Mouse (Mus musculus) CH12.LX (cell line): ENCODE measurements around the gene Zkscan5. TPM values are rescaled to one million over a fixed set of nuclear protein-coding genes. Genes with fewer than 3 reads are reported as not detected.

Experiments
- DNase-seq: peaks from one replicate; pipeline ENCODE4 v3.0.0-alpha.2; 2013; ENCODE audit errors: extremely low read depth
- H3K27ac ChIP-seq: 2 replicates; pipeline ENCODE4 v1.5.1; 2012; ENCODE audit warnings: low read depth, mild to moderate bottlenecking, control low read depth, moderate library complexity; ENCODE audit not compliant: insufficient read depth
- H3K27me3 ChIP-seq: replicated peaks from 2 replicates; pipeline ENCODE3; 2012; ENCODE audit warnings: inconsistent platforms
- H3K36me3 ChIP-seq, 2 experiments: replicated peaks in 1 of 2; 2 replicates each; pipeline versions ENCODE3 to v1.6.1; 2012; ENCODE audit warnings: inconsistent platforms in 1 of 2, low read length in 1 of 2, mild to moderate bottlenecking in 1 of 2, mixed read lengths in 1 of 2, moderate library complexity in 1 of 2; ENCODE audit not compliant: control insufficient read depth in 1 of 2, insufficient read depth in 1 of 2
- H3K4me1 ChIP-seq, 2 experiments: 2 replicates each; pipeline ENCODE4 v1.6.1; 2012; ENCODE audit warnings: inconsistent platforms in 1 of 2, moderate library complexity in 1 of 2; ENCODE audit not compliant: insufficient read depth in 2 of 2, control insufficient read depth in 1 of 2
- H3K4me2 ChIP-seq: 2 replicates; pipeline ENCODE4 v1.6.1; 2012; ENCODE audit warnings: low read depth, mild to moderate bottlenecking, control low read depth; ENCODE audit not compliant: poor library complexity, insufficient read depth, severe bottlenecking
- H3K4me3 ChIP-seq, 3 experiments: fragments of 150-350 bp in 1 of 3; sonication (generic) in 1 of 3; replicated peaks in 1 of 3; 2 replicates each; pipeline versions ENCODE3 to v1.5.1; 2011 to 2012; ENCODE audit warnings: low read depth in 2 of 3, low read length in 2 of 3, mild to moderate bottlenecking in 2 of 3, moderate library complexity in 2 of 3, control low read depth in 1 of 3, improper control_type of control experiment in 1 of 3, inconsistent platforms in 1 of 3, mixed read lengths in 1 of 3; ENCODE audit not compliant: poor library complexity in 1 of 3
- H3K79me2 ChIP-seq: replicated peaks from 2 replicates; pipeline ENCODE4 v1.6.1; 2012; ENCODE audit warnings: mild to moderate bottlenecking, moderate library complexity; ENCODE audit not compliant: control insufficient read depth, poor library complexity, insufficient read depth, severe bottlenecking; ENCODE audit errors: extremely low read depth
- H3K9ac ChIP-seq: 2 replicates; pipeline ENCODE4 v1.6.1; 2012; ENCODE audit warnings: low read depth, mild to moderate bottlenecking, control low read depth, moderate library complexity; ENCODE audit not compliant: insufficient read depth
- H3K9me3 ChIP-seq: replicated peaks from 2 replicates; pipeline ENCODE3; 2012; ENCODE audit warnings: low read length, inconsistent platforms, mixed read lengths
- BHLHE40 ChIP-seq: IDR thresholded peaks from 2 replicates; pipeline ENCODE4 v1.6.1; 2011; ENCODE audit warnings: mild to moderate bottlenecking, low read depth, low read length, improper control_type of control experiment
- CHD1 ChIP-seq: IDR thresholded peaks from 2 replicates; pipeline ENCODE4 v1.6.1; 2012; ENCODE audit warnings: low read depth, low read length, improper control_type of control experiment, inconsistent platforms
- CHD2 ChIP-seq: IDR thresholded peaks from 2 replicates; pipeline ENCODE4 v1.6.1; 2011; ENCODE audit warnings: low read length, improper control_type of control experiment
- GABPA ChIP-seq: IDR thresholded peaks from 2 replicates; pipeline ENCODE4 v1.6.1; 2012; ENCODE audit warnings: low read depth, low read length, improper control_type of control experiment, inconsistent platforms; ENCODE audit not compliant: insufficient replicate concordance
- JUN ChIP-seq: IDR thresholded peaks from 2 replicates; pipeline ENCODE4 v1.6.1; 2011; ENCODE audit warnings: low read depth, mild to moderate bottlenecking, low read length, improper control_type of control experiment, moderate library complexity; ENCODE audit not compliant: insufficient read depth
- KAT2A ChIP-seq: IDR thresholded peaks from 2 replicates; pipeline ENCODE4 v1.6.1; 2012; ENCODE audit warnings: low read length, improper control_type of control experiment, inconsistent platforms; ENCODE audit not compliant: insufficient replicate concordance
- MAFK ChIP-seq: IDR thresholded peaks from 2 replicates; pipeline ENCODE4 v1.6.1; 2011; ENCODE audit warnings: low read length, improper control_type of control experiment; ENCODE audit not compliant: insufficient replicate concordance
- MAX ChIP-seq: IDR thresholded peaks from 2 replicates; pipeline ENCODE4 v1.6.1; 2011; ENCODE audit warnings: low read length, improper control_type of control experiment
- MAZ ChIP-seq: IDR thresholded peaks from 2 replicates; pipeline ENCODE4 v1.6.1; 2012; ENCODE audit warnings: low read depth, mild to moderate bottlenecking, inconsistent platforms, low read length, improper control_type of control experiment, moderate library complexity
- MEF2A ChIP-seq: IDR thresholded peaks from 2 replicates; pipeline ENCODE4 v1.6.1; 2014; ENCODE audit warnings: low read depth, mild to moderate bottlenecking, inconsistent platforms, low read length, improper control_type of control experiment, borderline replicate concordance
- NRF1 ChIP-seq: IDR thresholded peaks from 2 replicates; pipeline ENCODE4 v1.6.1; 2014; ENCODE audit warnings: low read depth, mild to moderate bottlenecking, inconsistent platforms, low read length, improper control_type of control experiment, moderate library complexity
- PAX5 ChIP-seq: IDR thresholded peaks from 2 replicates; pipeline ENCODE4 v1.6.1; 2012; ENCODE audit warnings: low read length, inconsistent platforms, mixed read lengths
- RAD21 ChIP-seq: IDR thresholded peaks from 2 replicates; pipeline ENCODE4 v1.6.1; 2011; ENCODE audit warnings: low read depth, mild to moderate bottlenecking, low read length, improper control_type of control experiment, moderate library complexity
- USF1 ChIP-seq: IDR thresholded peaks from 2 replicates; pipeline ENCODE4 v1.6.1; 2014; ENCODE audit warnings: low read depth, mild to moderate bottlenecking, inconsistent platforms, low read length, improper control_type of control experiment
- USF2 ChIP-seq: conservative IDR thresholded peaks from 2 replicates; pipeline ENCODE4 v1.6.1; 2011; ENCODE audit warnings: low read depth, low read length, improper control_type of control experiment
- ZMIZ1 ChIP-seq: IDR thresholded peaks from 2 replicates; pipeline ENCODE4 v1.6.1; 2012; ENCODE audit warnings: low read depth, mild to moderate bottlenecking, inconsistent platforms, low read length, improper control_type of control experiment
- dilution Hi-C: fragments of 300-500 bp; cut with MboI; formaldehyde crosslinking; loops from 2 replicates; pipeline ENCODE4 v1.14.3; 2020; ENCODE audit warnings: low sequenced_read_pairs; ENCODE audit not compliant: extremely low pct_unique_long_range_greater_than_20kb, extremely low pct_ligation_motif_present
- in situ Hi-C: fragments of 300-500 bp; cut with MboI; formaldehyde crosslinking; loops from 3 replicates; pipeline ENCODE4 v1.14.3; 2019; ENCODE audit warnings: low sequenced_read_pairs, low pct_ligation_motif_present, low pct_unique_long_range_greater_than_20kb, mixed read lengths
- polyA plus RNA-seq: library from polyadenylated mRNA; unstranded; fragments of >175 nt; gene quantifications from 2 replicates; pipeline ENCODE4 v1.2.1, GENCODE M21; 2012; ENCODE audit warnings: low read depth; ENCODE audit not compliant: insufficient read length
- total RNA-seq, 2 experiments: library from RNA; depleted of rRNA; stranded (reverse); fragments of 300-350 nt in 1 of 2; fragments of >200 nt in 1 of 2; gene quantifications; 2 replicates each; pipeline ENCODE4 v1.2.3; 2012 to 2014

Zkscan5 gene
- total and polyA plus RNA-seq, 3 experiments, result 5.0 to 5.6 (median 5.3) TPM

- dilution Hi-C loops, result no loop called here
- H3K9me3 ChIP-seq, result no peaks in the 10 kb centered on the region
- H3K4me3 ChIP-seq, result no peak overlapping the region
- no peak overlapping the region for H3K9ac ChIP-seq
- H3K4me1 ChIP-seq, result no peaks in the 10 kb centered on the region
- H3K36me3 ChIP-seq, result peaks cover 26 to 42% of the 10 kb centered on the region in 2 experiments
- H3K4me2 ChIP-seq, result no peak overlapping the region
- in situ Hi-C loops, result no loop called here
- H3K27me3 ChIP-seq, result no peaks in the 10 kb centered on the region
- H3K27ac ChIP-seq, result no peak overlapping the region
- TF ChIP-seq PAX5, result no peak
- TF ChIP-seq KAT2A, result no peak
- TF ChIP-seq MEF2A, result no peak
- TF ChIP-seq NRF1, result no peak
- no peak for TF ChIP-seq JUN
- TF ChIP-seq CHD1, result no peak
- no peak for TF ChIP-seq MAFK
- no peak for TF ChIP-seq BHLHE40
- no peak for TF ChIP-seq MAZ
- no peak for TF ChIP-seq RAD21
- no peak for TF ChIP-seq USF2
- no peak for TF ChIP-seq CHD2
- no peak for TF ChIP-seq USF1
- no peak for TF ChIP-seq MAX
- TF ChIP-seq, all 38 proteins: peak for 0
- DNase-seq, result no peak
- no peaks in the 10 kb centered on the region for H3K79me2 ChIP-seq
Measured at GRCm38 (mm10) chr5:145222840-145223239, 18.5 kb downstream of the Zkscan5 start.

- no peaks in the 10 kb centered on the region for H3K79me2 ChIP-seq
- H3K36me3 ChIP-seq, result peaks cover 20 to 36% of the 10 kb centered on the region in 2 experiments
- H3K4me1 ChIP-seq, result no peaks in the 10 kb centered on the region
- H3K4me2 ChIP-seq, result no peak overlapping the region
- H3K9ac ChIP-seq, result no peak overlapping the region
- H3K4me3 ChIP-seq, result no peak overlapping the region
- no peak for DNase-seq
- H3K27me3 ChIP-seq, result no peaks in the 10 kb centered on the region
- dilution Hi-C loops (no loop called here), in situ Hi-C loops (no loop called here)
- TF ChIP-seq USF1 (no peak), ZMIZ1 (no peak), RAD21 (no peak), GABPA (no peak), MAX (no peak)
- no peak overlapping the region for H3K27ac ChIP-seq
- H3K9me3 ChIP-seq, result no peaks in the 10 kb centered on the region
Measured at GRCm38 (mm10) chr5:145223395-145223794, 19.0 kb downstream of the Zkscan5 start.
